Mouse (Mus musculus) cerebellum, adult (tissue): Measurements from ENCODE around the gene Phtf2.
"Not testable (repeated sequence)": the region's sequence is repeated elsewhere in the genome, so short reads cannot be mapped to it uniquely, and the experiment has no call there.

Experiments
- ATAC-seq: cut with Nextera tagmentation; 2 replicates; pipeline ENCODE4 v1.9.2; 2017; ENCODE audit warnings: mild to moderate bottlenecking, moderate library complexity, mixed read lengths; ENCODE audit not compliant: insufficient number of reproducible peaks, low FRiP score, low TSS enrichment

Phtf2 gene

DNA sequence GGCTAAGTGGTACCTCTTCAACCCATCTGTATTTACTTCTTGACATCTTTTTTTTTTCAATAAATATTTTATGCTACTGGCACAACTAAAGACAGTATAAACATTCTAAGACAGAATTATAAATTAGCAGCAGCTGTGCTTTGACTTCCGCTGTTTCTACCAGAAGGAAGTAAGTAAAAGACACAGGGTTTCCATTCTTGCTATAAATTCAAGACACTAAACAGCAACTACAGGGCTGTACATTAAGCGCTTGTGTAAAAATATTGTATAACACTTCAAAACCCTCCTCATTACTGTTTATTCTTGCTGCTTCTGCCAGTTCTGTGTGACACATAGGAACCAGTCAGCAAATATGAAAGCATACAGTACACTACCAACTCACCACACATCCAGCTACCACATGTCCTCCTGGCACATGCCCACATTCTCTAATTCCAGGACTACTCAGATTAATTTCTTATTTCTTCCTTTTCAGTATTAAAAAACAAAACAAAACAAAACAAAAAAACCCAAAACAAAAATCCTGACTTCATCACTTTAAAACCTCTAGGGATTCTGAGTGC lies 16.6 kb downstream of the Phtf2 start:
- ATAC-seq = no peak

DNA sequence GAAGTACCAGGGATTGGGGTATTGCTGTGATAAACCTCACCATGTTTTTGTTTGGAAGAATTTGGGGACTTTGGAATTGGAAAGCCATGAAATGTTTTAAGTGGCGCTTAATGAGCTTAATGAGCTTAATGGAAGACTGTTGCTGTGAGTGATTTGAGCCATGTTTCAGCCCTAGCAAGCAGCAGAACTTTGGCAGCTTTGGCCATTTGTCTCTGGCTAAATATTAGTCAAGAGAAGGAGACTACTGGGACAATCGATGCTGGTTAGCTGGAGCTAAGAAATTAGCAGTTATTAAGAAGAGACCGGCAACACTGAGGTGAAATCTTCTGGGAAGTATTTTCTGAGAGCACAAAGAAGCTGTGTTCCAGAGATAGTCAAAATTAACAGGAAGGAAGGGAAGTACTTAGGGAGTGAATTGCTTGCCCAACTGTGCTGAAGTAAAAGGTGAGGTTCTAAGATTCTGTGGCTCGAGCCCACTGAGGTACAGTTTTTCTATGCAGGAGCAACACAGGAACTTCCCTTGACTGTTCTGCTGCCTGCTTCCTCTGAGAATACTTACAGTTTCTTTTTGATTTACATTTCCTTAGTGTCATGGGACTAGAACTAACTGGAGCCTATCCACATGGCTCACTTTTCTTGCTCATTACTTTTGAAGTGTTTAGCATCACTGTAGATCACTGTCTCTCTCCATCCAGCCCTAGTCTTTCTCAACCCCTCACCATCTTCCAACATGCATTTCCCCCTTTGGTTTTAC lies 17.5 kb downstream of the Phtf2 start:
- ATAC-seq = no peak

DNA sequence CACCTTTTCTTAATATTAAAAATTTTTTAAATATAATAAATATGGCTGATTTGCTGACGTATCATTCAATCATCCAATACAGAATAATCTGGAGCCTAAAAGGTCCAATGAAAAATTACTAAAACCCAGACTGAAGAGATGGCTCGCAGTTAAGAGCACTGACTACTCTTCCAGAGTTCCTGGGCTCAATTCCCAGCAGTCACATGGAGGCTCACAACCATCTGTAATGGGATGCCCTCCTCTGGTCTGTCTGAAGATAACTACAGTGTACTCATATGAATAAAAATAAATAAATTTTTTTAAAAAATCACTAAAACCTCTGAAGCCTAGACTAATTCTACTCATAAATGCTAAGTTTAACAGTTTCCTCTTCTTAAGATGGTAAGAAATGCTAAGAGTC lies 20.0 kb downstream of the Phtf2 start:
- ATAC-seq = no peak

DNA sequence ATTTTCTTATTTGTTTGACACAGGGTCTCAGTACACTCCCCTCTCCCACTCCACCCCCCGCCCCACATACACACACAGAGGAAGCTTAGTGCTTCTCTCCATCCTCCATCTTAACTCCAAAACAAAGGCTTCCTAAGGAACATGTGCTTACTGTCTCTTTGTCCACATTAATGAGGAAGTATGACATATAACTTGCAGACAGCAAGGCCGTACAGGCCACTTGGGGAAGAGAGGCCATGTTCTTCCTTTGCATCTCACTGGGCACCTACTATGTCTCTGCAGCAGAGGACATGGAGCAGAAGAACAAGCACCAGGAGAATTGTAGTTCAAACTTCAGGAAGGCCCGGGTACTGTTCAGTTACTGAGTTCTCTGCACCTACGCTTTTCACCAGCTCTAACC lies 21.4 kb downstream of the Phtf2 start:
- ATAC-seq = no peak

DNA sequence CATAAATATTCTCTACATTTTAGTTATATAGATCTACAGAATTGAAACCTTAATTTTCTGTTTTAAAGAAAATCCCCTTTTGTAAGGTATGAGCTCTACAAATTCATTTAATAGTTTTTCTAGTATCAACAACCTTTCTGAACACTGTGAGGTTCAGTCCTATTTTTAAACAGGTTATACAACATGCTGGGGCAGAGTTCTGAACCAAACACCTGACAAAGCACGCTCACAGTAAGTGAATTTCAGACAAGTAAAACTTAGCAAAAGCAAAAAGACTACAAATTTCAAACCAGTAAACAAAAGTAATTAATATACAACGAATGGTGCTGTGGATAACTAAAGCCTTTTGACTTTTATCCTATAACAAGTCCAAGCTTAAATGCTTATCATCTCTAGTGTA lies 23.5 kb downstream of the Phtf2 start:
- ATAC-seq = no peak

DNA sequence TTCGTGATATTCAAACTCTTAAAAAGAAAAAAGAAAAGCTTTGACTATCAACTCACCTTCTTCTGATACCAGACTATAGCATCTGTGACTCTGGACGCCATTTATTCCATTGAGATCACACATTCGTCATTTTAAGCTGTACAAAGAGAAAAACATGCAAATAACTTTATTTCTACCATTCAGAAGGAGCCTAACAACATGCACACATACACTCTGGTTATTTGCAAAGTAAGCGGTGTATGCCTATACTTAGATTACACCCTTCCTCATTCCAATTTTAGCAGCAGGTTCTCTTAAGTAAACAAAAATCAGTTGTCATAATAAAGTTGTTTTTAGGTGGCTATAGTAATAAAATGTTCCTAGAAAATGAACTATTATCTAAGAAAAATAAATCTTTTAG lies 26.9 kb downstream of the Phtf2 start:
- ATAC-seq = no peak

DNA sequence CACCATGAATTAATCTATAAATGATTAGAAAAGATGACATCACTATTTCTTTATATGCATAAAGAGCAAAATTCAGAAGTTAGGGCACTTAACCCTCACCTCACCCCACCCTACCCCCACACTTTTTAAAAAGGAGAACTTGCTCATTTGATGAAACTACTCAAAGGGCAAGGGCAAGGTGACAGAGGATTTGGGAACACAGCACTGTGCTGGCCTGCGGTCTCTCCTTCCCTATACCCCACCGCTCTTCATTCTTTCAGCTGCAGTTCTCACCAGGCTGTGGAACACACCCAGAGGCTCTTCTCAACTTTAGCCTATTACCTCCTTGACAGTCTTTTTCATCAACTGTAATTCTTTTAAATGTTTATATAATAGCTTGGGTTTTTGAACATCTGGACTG lies 34.9 kb downstream of the Phtf2 start:
- ATAC-seq = no peak

DNA sequence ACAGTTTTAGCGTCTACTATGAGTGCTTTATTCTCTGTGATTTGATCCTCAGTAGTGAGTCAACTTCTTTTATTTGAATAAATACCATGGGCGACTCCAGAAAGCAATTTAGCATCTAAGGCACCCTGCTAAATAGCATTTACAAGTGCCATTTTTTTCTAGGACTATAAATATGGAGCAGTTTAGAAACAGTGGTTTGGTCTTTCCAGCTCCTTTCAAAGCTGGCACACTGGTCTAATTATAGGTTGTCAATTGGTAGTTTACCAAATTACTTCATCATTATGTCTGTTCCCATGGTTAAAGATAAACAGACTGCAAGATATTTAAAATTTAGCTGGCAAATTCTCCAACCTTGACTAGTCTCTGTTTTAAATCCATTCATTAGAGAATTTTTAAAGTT lies 38.1 kb downstream of the Phtf2 start:
- no peak for ATAC-seq

DNA sequence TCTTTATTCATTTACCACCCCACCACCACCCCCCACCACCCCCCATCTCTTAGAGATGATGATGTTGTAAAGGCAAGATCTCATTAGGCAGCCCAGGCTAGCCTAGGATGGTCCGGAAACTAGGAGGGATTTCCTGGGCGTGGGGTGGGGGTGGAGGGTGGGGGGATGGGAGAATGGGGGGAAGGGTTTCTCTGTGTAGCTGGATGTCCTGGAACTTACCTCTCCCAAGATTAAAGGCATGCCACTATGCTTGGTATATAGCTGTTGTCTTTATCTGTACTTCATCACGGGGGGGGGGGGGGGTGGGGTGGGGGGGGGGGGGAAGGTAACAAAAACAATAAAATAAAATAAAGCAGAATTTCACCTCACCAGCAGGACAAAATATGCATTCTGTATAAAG lies 38.5 kb downstream of the Phtf2 start:
- no peak for ATAC-seq

DNA sequence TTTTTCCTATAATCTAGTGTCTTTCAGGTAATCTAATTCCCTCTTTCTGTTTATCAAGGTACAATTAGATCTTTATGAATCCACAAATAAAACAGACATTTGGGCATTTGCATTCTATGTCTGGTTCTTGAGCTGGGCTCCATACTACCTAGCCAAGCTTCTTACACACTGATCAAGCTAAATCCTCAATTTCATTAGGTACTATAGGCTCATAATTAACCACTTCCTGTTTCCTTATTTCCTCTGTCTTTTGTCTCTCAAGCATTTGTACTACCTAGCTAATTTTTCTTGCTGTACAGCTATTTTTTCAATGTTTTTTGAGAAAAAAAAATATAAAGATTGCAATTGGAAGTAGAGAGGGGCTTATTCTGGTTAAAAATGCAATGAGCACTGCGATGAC lies 44.8 kb downstream of the Phtf2 start:
- no peak for ATAC-seq

DNA sequence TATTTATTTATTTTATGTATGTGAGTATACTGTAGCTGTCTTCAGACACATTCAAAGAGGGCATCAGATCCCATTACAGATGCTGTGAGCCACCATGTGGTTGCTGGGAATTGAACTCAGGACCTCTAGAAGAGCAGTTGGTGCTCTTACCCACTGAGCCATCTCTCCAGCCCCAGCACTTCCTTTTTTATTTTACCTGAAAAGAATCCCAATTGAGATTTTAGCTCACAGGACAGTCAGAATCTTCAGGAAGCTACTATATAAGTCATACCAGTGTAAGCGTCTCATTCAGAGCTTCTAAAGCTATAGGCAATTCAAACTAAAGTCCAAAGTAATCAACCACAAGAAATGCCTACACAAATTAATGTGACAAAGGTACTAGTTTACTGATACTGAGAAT lies 47.5 kb downstream of the Phtf2 start:
- no peak for ATAC-seq

DNA sequence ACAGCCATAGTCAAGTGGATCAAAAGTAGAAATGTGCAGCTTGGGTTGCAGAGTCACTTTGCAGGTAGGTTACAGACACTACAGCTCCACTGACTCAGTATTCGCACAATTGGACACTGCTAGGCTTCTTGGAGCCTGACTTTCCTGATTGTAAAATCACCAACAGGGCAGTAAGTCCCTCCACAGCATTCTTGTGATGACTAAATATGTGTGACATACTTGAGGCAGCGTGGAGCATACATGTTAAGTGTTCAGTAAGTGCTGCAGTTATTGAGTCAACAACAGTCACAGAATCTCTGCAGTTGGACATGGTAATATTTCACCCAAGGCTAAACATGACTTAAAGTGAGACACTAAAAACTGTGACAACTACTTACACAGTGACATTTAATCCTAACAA lies 50.5 kb downstream of the Phtf2 start:
- no peak for ATAC-seq

DNA sequence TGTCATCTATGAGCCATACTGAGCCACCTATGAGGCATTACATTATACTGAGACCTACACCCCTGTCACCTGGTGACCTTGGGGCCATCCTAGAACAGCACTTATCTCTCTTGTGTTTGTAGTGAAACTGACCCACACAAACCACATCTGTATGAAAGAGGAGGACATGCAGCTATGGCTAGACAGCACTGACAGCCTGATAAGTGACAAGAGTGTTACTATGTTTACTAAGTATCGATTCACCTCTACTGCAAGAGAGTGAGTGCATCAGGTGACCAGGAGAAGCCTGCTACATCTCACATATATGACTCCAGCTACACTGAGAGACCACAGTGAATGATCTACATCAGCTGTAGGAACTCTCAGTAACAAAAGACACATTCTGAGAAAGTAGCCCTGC lies 51.2 kb downstream of the Phtf2 start:
- ATAC-seq = no peak

DNA sequence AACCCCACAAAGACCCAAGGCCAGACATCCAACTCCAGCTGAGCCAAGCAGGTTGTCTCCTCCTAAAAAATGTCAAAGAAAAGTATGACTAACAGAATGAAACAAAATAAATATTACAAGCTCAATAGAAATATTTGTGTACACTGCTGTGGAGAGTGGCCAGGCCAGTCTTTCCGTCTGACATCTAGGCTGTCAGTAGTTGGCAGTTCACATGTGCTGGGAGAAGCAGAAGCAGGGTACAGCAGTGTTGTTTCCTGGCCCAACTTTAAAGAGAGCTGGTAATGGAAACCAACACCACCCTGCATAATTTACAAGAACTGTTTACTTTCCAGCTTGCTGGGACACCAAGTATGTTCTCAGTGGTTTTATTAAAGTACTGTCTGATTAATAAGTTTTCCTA lies 60.3 kb downstream of the Phtf2 start:
- ATAC-seq = no peak

DNA sequence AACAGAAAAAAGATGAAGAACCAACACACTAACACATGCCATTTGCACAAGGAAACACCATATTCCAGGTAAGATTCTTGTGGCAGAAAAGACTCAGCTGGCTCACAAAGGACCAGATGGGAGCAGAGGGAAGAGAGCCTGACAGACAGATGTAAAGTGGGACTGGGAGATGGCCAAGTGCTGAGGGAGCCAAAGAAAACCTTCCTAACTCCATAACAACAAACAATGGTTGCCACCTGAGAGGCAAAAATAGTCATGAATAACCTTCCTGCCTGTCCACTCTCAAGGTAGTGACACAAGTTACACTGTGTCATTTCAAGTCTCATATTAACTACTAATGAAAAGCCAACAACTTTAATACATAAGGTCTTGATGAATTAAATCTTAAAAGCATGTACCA lies 60.8 kb downstream of the Phtf2 start:
- no peak for ATAC-seq

DNA sequence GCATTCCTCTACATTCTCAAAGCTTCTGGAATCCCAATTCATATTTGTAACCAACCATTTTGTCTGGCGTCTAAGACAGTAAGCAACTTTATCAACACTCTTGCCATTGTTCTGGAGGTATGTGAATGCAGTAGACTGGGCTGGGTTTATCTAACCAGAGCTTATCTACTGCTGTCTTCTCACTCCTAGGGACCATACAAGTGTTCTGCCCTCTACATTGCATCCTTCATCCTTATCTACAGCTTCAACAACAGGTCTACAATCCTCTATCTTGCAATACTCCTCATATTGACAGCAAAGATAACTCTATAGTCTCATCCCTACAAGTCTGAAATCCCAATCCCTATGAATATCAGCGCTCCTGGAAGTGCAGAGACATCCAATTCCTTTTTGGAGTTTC lies 66.8 kb downstream of the Phtf2 start:
- ATAC-seq = no peak

DNA sequence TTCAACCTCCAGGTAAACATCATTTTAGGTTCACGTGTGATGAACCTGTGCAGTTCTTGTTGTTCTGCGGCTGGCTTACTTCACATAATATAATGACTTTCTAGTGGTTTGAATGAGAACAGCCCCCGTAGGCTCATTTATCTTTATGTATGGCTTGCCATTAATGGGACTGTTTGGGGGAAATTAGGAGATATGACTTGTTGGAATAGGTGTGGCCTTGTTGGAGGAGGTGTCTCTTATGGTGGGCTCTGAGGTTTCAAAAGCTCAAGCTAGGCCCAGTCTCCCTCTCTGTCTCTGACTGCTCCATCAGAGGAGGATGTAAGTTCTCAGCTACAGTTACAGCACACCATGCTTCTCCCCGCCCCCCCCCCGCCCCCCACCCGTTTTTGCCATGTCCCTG lies 71.5 kb downstream of the Phtf2 start:
- ATAC-seq = no peak

DNA sequence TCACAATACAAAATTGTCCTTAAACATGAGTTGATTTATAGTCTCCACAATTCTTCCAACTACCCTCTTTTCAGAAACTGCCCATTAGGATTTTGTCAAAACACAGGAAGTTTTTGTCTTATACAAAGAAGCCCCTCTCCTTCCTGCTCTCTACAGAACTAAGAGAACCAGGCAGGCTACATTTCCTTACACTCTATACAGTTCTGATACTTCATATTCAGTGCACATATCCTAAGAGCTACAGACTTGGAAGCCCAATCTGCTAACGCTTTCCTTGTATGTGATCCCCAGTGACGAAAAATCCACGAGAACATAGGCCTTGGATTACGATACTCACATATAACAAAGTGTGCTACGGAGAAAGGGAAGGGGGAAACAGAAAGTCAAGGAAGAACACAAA lies 86.0 kb downstream of the Phtf2 start:
- ATAC-seq = no peak

DNA sequence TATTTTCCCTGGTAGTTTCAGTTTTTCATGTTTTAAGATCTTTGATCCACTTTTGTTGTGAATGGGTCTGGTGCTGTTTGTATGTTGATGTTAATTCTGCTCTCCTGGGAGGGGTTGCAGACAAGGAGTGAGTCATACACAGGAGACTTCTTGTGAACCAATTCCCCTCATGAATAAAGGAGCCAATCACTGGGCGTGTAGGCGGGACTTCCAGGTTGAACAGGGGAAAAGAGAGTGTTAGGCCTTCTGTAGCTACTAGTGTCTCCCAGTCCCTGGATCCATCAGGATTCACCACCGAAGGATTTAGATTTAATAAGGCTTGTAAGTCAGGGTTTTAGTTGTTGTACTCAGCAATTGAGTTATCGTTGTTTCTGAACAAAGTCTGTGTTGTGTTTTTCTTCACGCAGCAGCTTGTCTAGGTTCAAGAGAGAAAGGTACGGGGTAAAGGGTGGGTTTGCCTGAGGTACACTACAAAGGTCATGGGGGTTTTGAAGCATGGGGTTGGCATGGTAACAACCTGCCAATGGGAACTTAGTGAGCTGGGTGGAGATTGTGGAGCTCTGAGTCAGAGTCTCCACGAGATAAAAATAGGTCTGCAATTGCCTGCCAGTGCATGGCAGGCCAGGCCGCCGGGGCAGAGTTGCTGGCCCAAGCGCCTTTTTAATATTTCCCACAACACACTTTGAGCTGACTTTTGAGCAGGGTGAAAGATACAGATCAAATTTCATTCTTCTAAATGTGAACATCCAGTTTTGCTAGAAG lies 90.0 kb downstream of the Phtf2 start:
- ATAC-seq = no peak

DNA sequence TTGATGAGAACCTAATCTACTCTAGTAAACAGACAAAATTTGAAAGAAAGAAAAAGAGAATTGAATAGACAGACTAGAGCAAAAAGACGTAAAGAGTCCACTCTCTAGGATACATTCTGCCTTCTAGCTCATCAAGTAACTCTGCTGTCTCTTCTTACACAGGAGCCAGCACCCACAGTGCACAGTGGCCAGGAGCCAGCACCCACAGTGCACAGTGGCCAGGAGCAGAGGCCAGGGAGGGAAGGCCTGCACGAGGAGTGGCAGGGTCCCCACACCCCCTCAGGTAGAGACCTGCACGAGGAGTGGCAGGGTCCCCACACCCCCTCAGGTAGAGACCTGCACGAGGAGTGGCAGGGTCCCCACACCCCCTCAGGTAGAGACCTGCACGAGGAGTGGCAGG lies 95.5 kb downstream of the Phtf2 start:
- ATAC-seq = not testable (repeated sequence)

DNA sequence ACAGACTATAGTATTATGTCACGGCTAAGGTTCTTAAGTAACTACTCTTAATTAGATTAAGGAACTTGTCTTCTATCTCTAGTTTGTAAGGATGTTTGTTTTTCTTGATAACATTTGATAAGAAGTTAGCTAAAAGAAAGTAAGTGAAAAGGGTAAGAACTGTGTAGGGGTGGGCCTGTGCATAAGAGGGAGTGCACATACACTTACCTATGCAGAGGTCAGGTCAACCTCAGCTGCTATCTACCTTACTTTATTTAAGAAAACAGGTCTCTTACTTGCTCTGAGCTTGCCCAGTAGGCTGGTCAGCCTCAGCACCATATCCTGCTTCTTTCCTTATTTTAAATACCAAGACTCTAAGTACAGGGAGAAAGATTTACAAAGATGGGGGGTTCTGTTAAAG lies 100.8 kb downstream of the Phtf2 start:
- no peak for ATAC-seq

DNA sequence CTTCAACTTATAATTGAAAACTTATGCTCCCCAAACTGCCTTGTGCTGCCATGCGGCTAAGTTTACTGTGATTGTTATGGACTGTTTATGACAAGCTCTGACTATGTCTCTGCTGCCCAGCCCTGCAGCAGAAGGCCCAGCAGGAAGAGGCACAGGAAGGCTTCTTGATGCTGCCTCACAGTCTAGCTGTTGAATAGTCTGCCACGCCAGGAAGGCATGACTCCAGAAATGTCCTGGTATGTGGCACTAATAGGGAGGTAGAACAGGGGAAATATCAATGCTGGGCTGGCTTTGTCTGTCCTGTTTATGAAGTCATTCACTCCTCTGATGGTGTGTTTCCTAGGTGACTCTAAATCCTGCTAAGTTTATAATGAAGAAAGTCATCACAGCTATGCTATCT lies 102.7 kb downstream of the Phtf2 start:
- ATAC-seq = no peak
